Mouse (Mus musculus): ENCODE data around the gene Fcer1g. TPM values are rescaled to one million over a fixed set of nuclear protein-coding genes. Genes with fewer than 3 reads are reported as not detected.

The Fcer1g gene
- polyA plus RNA-seq, 1 experiment from 2014 or later: 38.7 TPM

DNA sequence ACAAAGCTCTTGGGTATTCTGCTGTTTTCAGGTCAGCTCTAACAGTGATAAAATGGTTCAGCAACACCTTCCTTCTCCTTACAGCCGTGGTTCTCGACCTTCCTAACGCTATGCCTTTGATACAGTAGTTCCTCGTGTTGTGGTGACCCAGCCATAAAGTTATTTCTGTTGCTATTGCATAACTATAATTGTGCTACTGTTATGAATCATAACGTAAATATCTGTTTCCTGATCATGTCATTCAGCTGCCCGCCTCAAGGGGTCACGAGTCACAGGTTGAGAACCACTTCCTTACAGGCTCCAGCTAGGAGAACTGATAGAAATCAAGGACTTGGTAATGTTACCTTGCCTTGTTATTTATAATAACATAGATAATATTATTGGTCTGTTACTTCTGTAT is 49.9 kb downstream of the Fcer1g start:
- no peaks in the 10 kb centered on the region for H3K36me3 ChIP-seq
- no peak overlapping the region for H3K27ac ChIP-seq (replicated peaks)
- peaks cover 27% of the 10 kb centered on the region for H3K4me1 ChIP-seq (replicated peaks)
- ATAC-seq (ENCODE audit: low read depth): no peak
- H3K4me2 ChIP-seq: no peak overlapping the region
- H3K27me3 ChIP-seq: no peaks in the 10 kb centered on the region
- no peaks in the 10 kb centered on the region for H3K9me3 ChIP-seq
- no peak overlapping the region for H3K9ac ChIP-seq
- 87% methylated on average over 7 of the region's 7 CpGs for WGBS
- H3K4me3 ChIP-seq: no peak overlapping the region

DNA sequence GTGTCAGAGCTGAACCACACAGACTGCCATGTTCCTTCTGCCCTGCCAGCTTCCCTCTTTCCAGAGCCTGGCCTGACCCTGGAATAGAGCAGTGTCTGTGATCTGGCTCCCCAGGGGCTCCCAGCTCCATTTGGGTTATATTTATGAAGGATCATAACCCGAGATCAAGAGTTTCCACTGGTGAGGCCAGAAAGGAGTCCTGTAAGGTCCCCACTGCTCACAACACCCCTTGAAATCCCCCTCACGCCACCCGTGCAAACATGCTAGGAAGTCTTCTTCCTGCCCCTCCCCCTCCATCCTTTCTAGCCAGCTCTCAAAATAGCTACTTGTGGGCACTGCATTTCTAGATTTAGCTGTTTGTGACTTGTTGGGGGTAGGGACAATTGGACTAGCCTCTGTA is 50.5 kb downstream of the Fcer1g start:
- Histone ChIP-seq H3K27me3 (no peaks in the 10 kb centered on the region), H3K9ac (no peak overlapping the region), H3K27ac (replicated peaks) (no peak overlapping the region), H3K9me3 (no peaks in the 10 kb centered on the region), H3K4me1 (replicated peaks) (peaks cover 20% of the 10 kb centered on the region), H3K36me3 (no peaks in the 10 kb centered on the region), H3K4me3 (no peak overlapping the region), H3K4me2 (no peak overlapping the region)
- ATAC-seq (ENCODE audit: low read depth): no peak
- WGBS: 57% methylated on average over 3 of the region's 3 CpGs

DNA sequence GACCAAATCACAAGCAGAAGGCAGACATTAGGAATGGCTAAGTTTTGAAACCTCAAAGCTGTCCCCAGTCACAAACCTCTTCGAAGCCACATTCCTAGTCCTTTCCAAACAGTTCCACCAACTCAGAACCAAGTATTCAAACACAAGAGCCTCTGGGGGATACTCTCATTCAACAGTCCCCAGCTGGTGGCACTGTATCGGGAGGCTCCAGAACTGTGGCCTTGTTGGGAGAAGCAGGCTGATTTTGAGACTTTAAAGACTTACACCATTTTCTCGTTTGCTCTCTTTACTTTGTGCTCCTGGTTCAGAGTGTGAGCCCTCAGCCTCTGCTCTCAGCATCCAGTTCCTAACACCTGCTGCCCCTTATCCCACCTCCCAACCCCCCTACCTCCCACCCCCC is 51.1 kb downstream of the Fcer1g start:
- H3K27me3 ChIP-seq: no peaks in the 10 kb centered on the region
- H3K4me3 ChIP-seq: no peak overlapping the region
- H3K9ac ChIP-seq: no peak overlapping the region
- H3K4me2 ChIP-seq: no peak overlapping the region
- no peak for ATAC-seq (ENCODE audit: low read depth)
- no peaks in the 10 kb centered on the region for H3K36me3 ChIP-seq
- 75% methylated on average over 3 of the region's 3 CpGs for WGBS
- no peaks in the 10 kb centered on the region for H3K9me3 ChIP-seq
- peaks cover 14% of the 10 kb centered on the region for H3K4me1 ChIP-seq (replicated peaks)
- H3K27ac ChIP-seq (replicated peaks): no peak overlapping the region

Other genes starting within 250 kb of the Fcer1g start
- gene Fcgr4, start 215.4 kb downstream of the Fcer1g start, polyA plus RNA-seq (2015; fragmentation: Nextera tagmentation; extraction: Ambion mirVana): not detected in 2 replicates
- 9.0 and 10.9 TPM in 2 replicates for gene Fcgr3, start 169.4 kb downstream of the Fcer1g start, polyA plus RNA-seq (2015; fragmentation: Nextera tagmentation; extraction: Ambion mirVana)
- gene Cfap126, start 120.4 kb downstream of the Fcer1g start, polyA plus RNA-seq (2015; fragmentation: Nextera tagmentation; extraction: Ambion mirVana): 2.8 and 2.9 TPM in 2 replicates
- gene Sdhc, start 83.8 kb downstream of the Fcer1g start, polyA plus RNA-seq (2015; fragmentation: Nextera tagmentation; extraction: Ambion mirVana): 278 and 279 TPM in 2 replicates
- 20.7 and 25.7 TPM in 2 replicates for gene Mpz, start 83.7 kb downstream of the Fcer1g start, polyA plus RNA-seq (2015; fragmentation: Nextera tagmentation; extraction: Ambion mirVana)
- gene Pcp4l1, start 38.1 kb downstream of the Fcer1g start, polyA plus RNA-seq (2015; fragmentation: Nextera tagmentation; extraction: Ambion mirVana): 13.9 and 18.4 TPM in 2 replicates
- 0.22 and 0.25 TPM in 2 replicates for gene Nr1i3, start 20.4 kb downstream of the Fcer1g start, polyA plus RNA-seq (2015; fragmentation: Nextera tagmentation; extraction: Ambion mirVana)
- 32.6 and 42.6 TPM in 2 replicates for gene Tomm40l, start 11.9 kb downstream of the Fcer1g start, polyA plus RNA-seq (2015; fragmentation: Nextera tagmentation; extraction: Ambion mirVana)
- 4.1 and 6.8 TPM in 2 replicates for gene Apoa2, start 9.3 kb downstream of the Fcer1g start, polyA plus RNA-seq (2015; fragmentation: Nextera tagmentation; extraction: Ambion mirVana)
- gene Adamts4, start 16.1 kb upstream of the Fcer1g start, polyA plus RNA-seq (2015; fragmentation: Nextera tagmentation; extraction: Ambion mirVana): 3.0 and 4.3 TPM in 2 replicates
- 257 and 263 TPM in 2 replicates for gene Ndufs2, start 17.0 kb upstream of the Fcer1g start, polyA plus RNA-seq (2015; fragmentation: Nextera tagmentation; extraction: Ambion mirVana)
- gene B4galt3, start 36.0 kb upstream of the Fcer1g start, polyA plus RNA-seq (2015; fragmentation: Nextera tagmentation; extraction: Ambion mirVana): 94.0 and 97.8 TPM in 2 replicates
- gene Ppox, start 46.8 kb upstream of the Fcer1g start, polyA plus RNA-seq (2015; fragmentation: Nextera tagmentation; extraction: Ambion mirVana): 43.1 and 47.2 TPM in 2 replicates
- 89.3 and 97.3 TPM in 2 replicates for gene Usp21, start 53.6 kb upstream of the Fcer1g start, polyA plus RNA-seq (2015; fragmentation: Nextera tagmentation; extraction: Ambion mirVana)
- 124 and 132 TPM in 2 replicates for gene Ufc1, start 60.7 kb upstream of the Fcer1g start, polyA plus RNA-seq (2015; fragmentation: Nextera tagmentation; extraction: Ambion mirVana)
- gene Dedd, start 94.8 kb upstream of the Fcer1g start, polyA plus RNA-seq (2015; fragmentation: Nextera tagmentation; extraction: Ambion mirVana): 47.4 and 52.7 TPM in 2 replicates
- 51.9 and 52.1 TPM in 2 replicates for gene Nit1, start 111.3 kb upstream of the Fcer1g start, polyA plus RNA-seq (2015; fragmentation: Nextera tagmentation; extraction: Ambion mirVana)
- 152 and 159 TPM in 2 replicates for gene Pfdn2, start 111.3 kb upstream of the Fcer1g start, polyA plus RNA-seq (2015; fragmentation: Nextera tagmentation; extraction: Ambion mirVana)
- gene Klhdc9, start 126.4 kb upstream of the Fcer1g start, polyA plus RNA-seq (2015; fragmentation: Nextera tagmentation; extraction: Ambion mirVana): 3.3 and 4.0 TPM in 2 replicates
- 2.1 TPM in 2 replicates for gene Nectin4, start 135.7 kb upstream of the Fcer1g start, polyA plus RNA-seq (2015; fragmentation: Nextera tagmentation; extraction: Ambion mirVana)
- 1.2 TPM in 2 replicates for gene Arhgap30, start 154.6 kb upstream of the Fcer1g start, polyA plus RNA-seq (2015; fragmentation: Nextera tagmentation; extraction: Ambion mirVana)
- 183 and 188 TPM in 2 replicates for gene Usf1, start 176.9 kb upstream of the Fcer1g start, polyA plus RNA-seq (2015; fragmentation: Nextera tagmentation; extraction: Ambion mirVana)
- gene Tstd1, start 184.5 kb upstream of the Fcer1g start, polyA plus RNA-seq (2015; fragmentation: Nextera tagmentation; extraction: Ambion mirVana): 7.8 and 8.5 TPM in 2 replicates
- gene F11r, start 203.2 kb upstream of the Fcer1g start, polyA plus RNA-seq (2015; fragmentation: Nextera tagmentation; extraction: Ambion mirVana): 14.7 and 15.1 TPM in 2 replicates

Measured in neural tube, embryonic 13.5 days (tissue).